Mouse (Mus musculus) kidney, adult 2 months (tissue): ENCODE measurements around the gene Parp1. TPM values are rescaled to one million over a fixed set of nuclear protein-coding genes. Genes with fewer than 3 reads are reported as not detected.
A peak's percentile ranks its signal among the peaks of the same experiment; 100 is the strongest.
"Not testable (repeated sequence)": the region's sequence is repeated elsewhere in the genome, so short reads cannot be mapped to it uniquely, and the experiment has no call there.

Experiments
- DNase-seq: peaks from one replicate; pipeline ENCODE4 v3.0.0; 2021
- H3K27ac ChIP-seq: fragments of 200-500 bp; 2 replicates; pipeline ENCODE4 v1.5.1; 2012; ENCODE audit warnings: low read depth, low read length, control low read depth, inconsistent platforms; ENCODE audit not compliant: insufficient read depth
- H3K27me3 ChIP-seq: fragments of 200-500 bp; replicated peaks from 2 replicates; pipeline ENCODE4 v1.6.1; 2012; ENCODE audit warnings: mild to moderate bottlenecking, moderate library complexity, low read length, inconsistent platforms; ENCODE audit not compliant: control insufficient read depth, insufficient read depth
- H3K36me3 ChIP-seq: fragments of 200-500 bp; 2 replicates; pipeline ENCODE4 v1.6.1; 2012; ENCODE audit warnings: mild to moderate bottlenecking, moderate library complexity, low read length, inconsistent platforms; ENCODE audit not compliant: control insufficient read depth, insufficient read depth
- H3K4me1 ChIP-seq: fragments of 200-500 bp; 2 replicates; pipeline ENCODE4 v1.6.1; 2011; ENCODE audit warnings: low read length; ENCODE audit not compliant: control insufficient read depth, insufficient read depth
- H3K4me3 ChIP-seq: fragments of 200-500 bp; 2 replicates; pipeline ENCODE4 v1.5.1; 2011; ENCODE audit warnings: mild to moderate bottlenecking, low read depth, low read length, control low read depth; ENCODE audit not compliant: insufficient read depth
- CTCF ChIP-seq: fragments of 200-500 bp; conservative IDR thresholded peaks from 2 replicates; pipeline ENCODE4 v1.5.1; 2011; ENCODE audit warnings: low read depth, mild to moderate bottlenecking, control low read depth, low read length, moderate library complexity, mixed read lengths; ENCODE audit not compliant: insufficient read depth, insufficient read length
- POLR2A ChIP-seq: fragments of 200-500 bp; IDR thresholded peaks from one replicate; pipeline ENCODE4 v1.6.1; 2011; ENCODE audit warnings: low read depth, low read length, control low read depth
- WGBS: fragments of 180-500 bp; shearing (Covaris S2); methylation state at CpG from one replicate; pipeline ENCODE4 v1.1.7; 2018; 5-methylcytosine and 5-hydroxymethylcytosine counted together
- polyA plus RNA-seq: library from polyadenylated mRNA; depleted of rRNA; stranded (reverse); fragments of >200 nt; gene quantifications from 2 replicates; pipeline ENCODE4 v1.2.3, GENCODE M21; 2012

Parp1 gene
- polyA plus RNA-seq, 1 experiment = 24.6 TPM

DNA sequence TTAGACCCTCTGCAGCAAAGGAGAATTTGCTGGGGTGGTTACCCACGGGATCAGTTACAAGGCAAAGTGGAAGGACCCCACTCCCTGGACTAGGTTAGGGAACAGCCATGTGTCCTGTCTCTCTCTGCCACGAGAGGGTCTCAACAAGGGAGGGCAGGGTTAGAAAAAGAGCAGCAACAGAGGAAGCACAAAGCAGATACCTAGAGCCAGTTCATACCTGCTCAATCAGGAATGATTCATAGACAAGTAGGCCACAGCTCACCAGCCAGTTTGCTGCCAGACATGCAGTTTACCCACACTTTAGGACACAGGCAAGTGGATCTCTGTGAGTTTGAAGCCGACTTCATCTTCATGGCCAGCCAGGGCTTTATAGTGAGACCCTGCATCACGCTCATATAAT, 963 bp upstream of the Parp1 start:
- Histone ChIP-seq H3K4me3 (no peak overlapping the region), H3K27me3 (no peaks in the 10 kb centered on the region), H3K36me3 (no peaks in the 10 kb centered on the region), H3K4me1 (peaks cover 8% of the 10 kb centered on the region), H3K27ac (no peak overlapping the region)
- no peak for DNase-seq
- WGBS = 86% methylated on average over 4 of the region's 4 CpGs
- TF ChIP-seq POLR2A = no peak
- TF ChIP-seq CTCF = no peak

DNA sequence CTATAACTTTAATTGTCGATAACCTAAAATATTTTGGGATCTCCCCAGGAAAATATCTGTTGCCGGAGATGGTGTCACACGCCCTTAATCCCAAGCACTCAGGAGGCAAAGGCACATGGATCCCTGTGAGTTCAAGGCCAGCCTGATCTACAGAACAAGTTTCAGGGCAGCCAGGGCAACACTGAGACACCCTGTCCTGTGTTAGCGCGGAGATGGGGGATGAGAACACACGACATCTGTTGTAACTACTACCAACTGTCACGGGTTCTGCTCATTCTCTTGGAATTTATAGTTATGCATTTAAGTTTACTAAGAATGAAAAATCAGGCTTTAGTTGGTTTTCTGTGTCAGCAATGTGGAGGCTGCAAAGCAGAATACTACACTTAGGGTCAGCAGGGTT, 476 bp upstream of the Parp1 start:
- DNase-seq = peak; percentile 4
- H3K36me3 ChIP-seq = no peaks in the 10 kb centered on the region
- peaks cover 8% of the 10 kb centered on the region for H3K4me1 ChIP-seq
- 45% methylated on average over 7 of the region's 7 CpGs for WGBS
- H3K4me3 ChIP-seq = peak overlapping the region; percentile 80
- no peaks in the 10 kb centered on the region for H3K27me3 ChIP-seq
- H3K27ac ChIP-seq = no peak overlapping the region
- TF ChIP-seq POLR2A (no peak), CTCF (no peak)

DNA sequence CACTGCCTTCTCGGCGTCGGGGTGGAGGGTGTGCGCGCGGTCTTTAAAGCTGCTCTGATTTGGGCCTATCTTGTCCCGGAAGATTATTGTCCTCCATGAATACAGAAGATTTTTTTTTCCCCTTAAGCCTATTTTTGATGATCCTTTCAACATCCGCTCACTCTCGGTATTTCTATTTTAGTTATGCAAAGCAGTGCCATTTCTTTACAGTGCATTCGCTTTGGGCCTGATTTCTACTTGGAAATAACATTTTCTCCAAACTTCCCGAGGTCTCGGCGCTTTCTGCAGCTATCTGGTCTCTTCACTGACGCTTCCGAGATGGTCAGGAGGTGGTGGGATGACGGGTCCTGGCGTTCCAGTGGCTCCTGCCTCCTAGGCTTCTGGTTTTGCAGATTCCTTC, 729 bp downstream of the Parp1 start:
- peak overlapping the region; percentile 80 for H3K4me3 ChIP-seq
- 1% methylated on average over 17 of the region's 17 CpGs for WGBS
- TF ChIP-seq CTCF = no peak
- no peak for DNase-seq
- H3K36me3 ChIP-seq = no peaks in the 10 kb centered on the region
- peaks cover 8% of the 10 kb centered on the region for H3K4me1 ChIP-seq
- no peaks in the 10 kb centered on the region for H3K27me3 ChIP-seq
- H3K27ac ChIP-seq = no peak overlapping the region

DNA sequence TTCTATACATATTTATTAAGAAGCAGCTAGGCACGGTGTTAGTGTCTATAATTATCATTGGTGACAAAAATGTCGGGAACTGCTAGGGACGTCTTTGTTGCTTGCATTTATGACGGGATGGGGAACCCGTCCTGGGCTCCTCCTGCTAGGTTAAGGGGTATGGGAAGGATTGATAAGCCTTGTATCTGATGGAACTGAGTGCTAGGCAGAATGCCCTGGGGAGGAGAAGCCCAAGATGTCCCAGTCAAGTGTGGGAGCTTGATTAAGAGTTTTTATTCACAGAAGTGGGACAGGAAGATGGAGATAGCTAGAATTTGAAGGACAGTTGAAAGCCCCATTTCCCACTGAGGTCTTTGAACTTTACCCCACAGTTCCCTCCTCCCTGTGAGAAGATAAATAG, 1.5 kb downstream of the Parp1 start:
- Histone ChIP-seq H3K4me1 (peaks cover 8% of the 10 kb centered on the region), H3K4me3 (no peak overlapping the region), H3K27me3 (no peaks in the 10 kb centered on the region), H3K27ac (no peak overlapping the region), H3K36me3 (no peaks in the 10 kb centered on the region)
- WGBS = 31% methylated on average over 5 of the region's 5 CpGs
- no peak for TF ChIP-seq CTCF
- no peak for TF ChIP-seq POLR2A
- DNase-seq = no peak

DNA sequence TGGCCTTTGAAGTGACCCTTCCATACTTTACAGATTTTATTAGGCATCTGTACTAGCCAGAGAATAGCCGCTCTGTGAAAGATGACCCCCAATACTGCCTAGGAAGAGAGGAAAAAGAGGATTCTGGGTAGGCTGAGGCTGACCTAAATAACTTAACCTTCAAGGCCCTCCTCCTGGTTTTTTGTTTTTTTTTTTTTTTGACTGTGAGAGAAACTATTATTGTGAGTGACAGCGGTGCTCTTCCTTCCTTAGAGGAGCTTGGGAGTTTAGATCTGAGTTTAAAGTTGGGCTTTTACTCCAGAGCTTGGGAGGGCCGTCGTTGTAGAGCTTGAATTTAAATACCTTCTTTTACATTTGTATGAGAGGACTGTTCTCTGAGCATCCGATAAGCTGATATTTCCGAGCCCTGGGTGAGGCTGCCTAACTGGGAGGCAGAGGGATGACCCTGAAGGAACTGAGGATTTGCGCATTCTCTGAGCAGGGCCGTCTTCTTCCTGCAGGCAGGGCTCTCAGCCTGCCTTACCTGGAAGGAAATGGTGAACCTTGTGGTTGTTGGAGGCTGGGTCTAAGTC, 2.4 kb downstream of the Parp1 start:
- Histone ChIP-seq H3K36me3 (no peaks in the 10 kb centered on the region), H3K27me3 (no peaks in the 10 kb centered on the region), H3K4me3 (no peak overlapping the region), H3K27ac (no peak overlapping the region), H3K4me1 (peaks cover 8% of the 10 kb centered on the region)
- WGBS = 82% methylated on average over 8 of the region's 8 CpGs
- no peak for DNase-seq
- no peak for TF ChIP-seq POLR2A
- TF ChIP-seq CTCF = no peak

DNA sequence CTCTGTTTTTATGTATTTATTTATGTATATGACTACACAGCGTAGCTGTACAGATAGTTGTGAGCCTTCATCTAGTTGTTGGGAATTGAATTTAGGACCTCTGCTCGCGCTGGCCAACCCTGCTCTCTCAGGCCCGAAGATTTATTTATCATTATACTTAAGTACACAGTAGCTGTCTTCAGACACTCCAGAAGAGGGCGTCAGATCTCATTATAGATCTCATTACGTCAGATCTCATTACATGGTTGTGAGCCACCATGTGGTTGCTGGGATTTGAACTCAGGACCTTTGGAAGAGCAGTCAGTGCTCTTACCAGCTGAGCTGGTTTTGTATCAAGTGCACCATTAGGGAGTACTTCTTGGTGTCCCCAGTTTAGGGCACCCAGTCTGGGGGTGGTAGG, 3.0 kb downstream of the Parp1 start:
- H3K27ac ChIP-seq, H3K4me3 ChIP-seq, H3K27me3 ChIP-seq, DNase-seq, H3K4me1 ChIP-seq, H3K36me3 ChIP-seq: not testable (repeated sequence)
- WGBS = 83% methylated on average over 6 of the region's 6 CpGs

DNA sequence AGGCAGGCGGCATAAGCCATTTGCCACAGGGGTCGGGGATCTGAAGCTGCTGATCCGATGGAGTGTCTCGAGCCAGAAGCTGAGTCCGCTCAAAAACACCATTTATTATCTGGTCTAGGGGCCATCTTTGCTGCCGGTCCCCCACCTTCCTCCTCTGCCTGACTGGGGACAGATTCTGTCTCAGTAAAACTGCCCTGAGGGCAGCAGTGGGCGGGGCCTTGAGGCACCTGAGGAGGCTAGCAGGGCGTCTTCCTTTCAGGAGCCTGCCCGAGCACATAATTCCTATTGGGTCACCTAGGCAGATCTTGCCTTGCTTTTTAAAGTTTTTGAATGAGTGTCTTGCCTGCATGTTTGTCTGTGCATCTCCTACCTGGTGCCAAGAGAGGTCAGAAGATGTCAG, 3.4 kb downstream of the Parp1 start:
- Histone ChIP-seq H3K4me1 (peaks cover 8% of the 10 kb centered on the region), H3K27me3 (no peaks in the 10 kb centered on the region), H3K27ac (no peak overlapping the region), H3K36me3 (no peaks in the 10 kb centered on the region), H3K4me3 (no peak overlapping the region)
- DNase-seq = no peak
- no peak for TF ChIP-seq POLR2A
- no peak for TF ChIP-seq CTCF
- 90% methylated on average over 9 of the region's 9 CpGs for WGBS

DNA sequence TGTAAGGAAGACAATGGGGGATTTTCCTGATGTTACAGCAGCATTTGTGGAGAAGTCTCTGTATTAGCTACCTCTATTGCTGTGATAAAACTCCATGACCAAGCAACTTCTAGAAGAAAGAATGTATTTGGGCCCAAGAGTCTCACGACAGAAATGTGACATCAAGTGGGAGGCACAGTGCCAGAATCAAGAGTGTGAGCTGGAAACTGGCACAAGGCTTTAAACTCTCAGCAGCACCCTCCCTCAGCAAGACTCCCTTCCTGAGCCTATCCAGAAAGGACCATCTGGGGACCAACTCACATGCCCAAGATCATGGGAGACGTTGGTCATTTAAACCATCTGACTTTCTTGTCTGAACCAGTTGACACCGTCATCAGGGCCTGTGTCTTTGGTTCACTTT, 7.8 kb downstream of the Parp1 start:
- H3K27ac ChIP-seq = no peak overlapping the region
- no peak for TF ChIP-seq POLR2A
- no peak for TF ChIP-seq CTCF
- 67% methylated on average over 3 of the region's 3 CpGs for WGBS
- peaks cover 1% of the 10 kb centered on the region for H3K36me3 ChIP-seq
- H3K4me3 ChIP-seq = no peak overlapping the region
- DNase-seq = no peak
- no peaks in the 10 kb centered on the region for H3K27me3 ChIP-seq
- no peaks in the 10 kb centered on the region for H3K4me1 ChIP-seq
